Mouse (Mus musculus): ENCODE data around the gene Tubgcp4. TPM values are rescaled to one million over a fixed set of nuclear protein-coding genes. Genes with fewer than 3 reads are reported as not detected.

The Tubgcp4 gene
- polyA plus RNA-seq, 2 experiments from 2014 or later: 92.2 to 131 TPM

GRCm38 (mm10) chr2:121204276-121204675 is 33.8 kb downstream of the Tubgcp4 start:
- no peak for ATAC-seq

GRCm38 (mm10) chr2:121206541-121206940 is 36.1 kb downstream of the Tubgcp4 start:
- no peak for ATAC-seq

GRCm38 (mm10) chr2:121214491-121214890 is 44.0 kb downstream of the Tubgcp4 start:
- ATAC-seq: no peak

- ATAC-seq: no peak
These were observed 48.7 kb downstream of the Tubgcp4 start for GRCm38 (mm10) chr2:121219177-121219576.

- ATAC-seq: no peak
These were observed 49.5 kb downstream of the Tubgcp4 start for GRCm38 (mm10) chr2:121219994-121220393.

GRCm38 (mm10) chr2:121223010-121223409 is 52.6 kb downstream of the Tubgcp4 start:
- ATAC-seq: no peak

GRCm38 (mm10) chr2:121228135-121228534 is 57.7 kb downstream of the Tubgcp4 start:
- ATAC-seq: no peak

- no peak for ATAC-seq
These were observed 65.1 kb downstream of the Tubgcp4 start for GRCm38 (mm10) chr2:121235460-121236072.

GRCm38 (mm10) chr2:121239426-121239825 is 69.0 kb downstream of the Tubgcp4 start:
- ATAC-seq: no peak

- no peak for ATAC-seq
These were observed 73.6 kb downstream of the Tubgcp4 start for GRCm38 (mm10) chr2:121244099-121244498.

Other genes starting within 250 kb of the Tubgcp4 start
- 10 to 100 TPM; 46.2 to 47.3 TPM for gene Ubr1, start 199.9 kb upstream of the Tubgcp4 start, polyA plus RNA-seq (2017; shearing (Covaris generic))
- gene Tmem62, start 193.6 kb upstream of the Tubgcp4 start, polyA plus RNA-seq (2017; shearing (Covaris generic)): 10 to 100 TPM; 11.0 to 15.5 TPM
- 100 to 1,000 TPM; 149 to 151 TPM for gene Ccndbp1, start 162.3 kb upstream of the Tubgcp4 start, polyA plus RNA-seq (2017; shearing (Covaris generic))
- gene Epb42, start 133.6 kb upstream of the Tubgcp4 start, polyA plus RNA-seq (2017; shearing (Covaris generic)): under 1 TPM; 0.35 to 0.42 TPM
- not detected for gene Tgm5, start 84.8 kb upstream of the Tubgcp4 start, polyA plus RNA-seq (2017; shearing (Covaris generic))
- gene Tgm7, start 60.9 kb upstream of the Tubgcp4 start, polyA plus RNA-seq (2017; shearing (Covaris generic)): under 1 TPM in 1 of 2 experiments, not detected in 1; 0.30 TPM
- gene Adal, start 30.2 kb upstream of the Tubgcp4 start, polyA plus RNA-seq (2017; shearing (Covaris generic)): 10 to 100 TPM; 15.3 to 25.7 TPM
- 10 to 100 TPM in 1 of 2 experiments, 1 to 10 TPM in 1; 6.7 to 12.3 TPM for gene Lcmt2, start 30.0 kb upstream of the Tubgcp4 start, polyA plus RNA-seq (2017; shearing (Covaris generic))
- gene Zscan29, start 471 bp downstream of the Tubgcp4 start, polyA plus RNA-seq (2017; shearing (Covaris generic)): 10 to 100 TPM; 30.4 to 44.1 TPM
- 10 to 100 TPM; 31.6 to 38.7 TPM for gene Trp53bp1, start 100.8 kb downstream of the Tubgcp4 start, polyA plus RNA-seq (2017; shearing (Covaris generic))
- under 1 TPM; 0.03 to 0.09 TPM for gene Map1a, start 118.9 kb downstream of the Tubgcp4 start, polyA plus RNA-seq (2017; shearing (Covaris generic))
- gene Ppip5k1, start 184.7 kb downstream of the Tubgcp4 start, polyA plus RNA-seq (2017; shearing (Covaris generic)): 1 to 10 TPM; 6.8 to 9.5 TPM
- gene Ckmt1, start 187.1 kb downstream of the Tubgcp4 start, polyA plus RNA-seq (2017; shearing (Covaris generic)): not detected
- under 1 TPM; 0.10 to 0.35 TPM for gene Strc, start 216.5 kb downstream of the Tubgcp4 start, polyA plus RNA-seq (2017; shearing (Covaris generic))
- gene Pdia3, start 243.1 kb downstream of the Tubgcp4 start, polyA plus RNA-seq (2017; shearing (Covaris generic)): 100 to 1,000 TPM; 665 to 860 TPM
- 1 to 10 TPM; 2.3 to 3.4 TPM for gene Catsper2, start 243.1 kb downstream of the Tubgcp4 start, polyA plus RNA-seq (2017; shearing (Covaris generic))